Mouse (Mus musculus): ENCODE measurements around the gene Lrg1.
A peak's percentile ranks its signal among the peaks of the same experiment; 100 is the strongest.

Gene Lrg1

GRCm38 (mm10) chr17:56134463-56134971, 12.7 kb upstream of the Lrg1 start:
- DNase-seq = peak; percentile 72 to 83

DNA sequence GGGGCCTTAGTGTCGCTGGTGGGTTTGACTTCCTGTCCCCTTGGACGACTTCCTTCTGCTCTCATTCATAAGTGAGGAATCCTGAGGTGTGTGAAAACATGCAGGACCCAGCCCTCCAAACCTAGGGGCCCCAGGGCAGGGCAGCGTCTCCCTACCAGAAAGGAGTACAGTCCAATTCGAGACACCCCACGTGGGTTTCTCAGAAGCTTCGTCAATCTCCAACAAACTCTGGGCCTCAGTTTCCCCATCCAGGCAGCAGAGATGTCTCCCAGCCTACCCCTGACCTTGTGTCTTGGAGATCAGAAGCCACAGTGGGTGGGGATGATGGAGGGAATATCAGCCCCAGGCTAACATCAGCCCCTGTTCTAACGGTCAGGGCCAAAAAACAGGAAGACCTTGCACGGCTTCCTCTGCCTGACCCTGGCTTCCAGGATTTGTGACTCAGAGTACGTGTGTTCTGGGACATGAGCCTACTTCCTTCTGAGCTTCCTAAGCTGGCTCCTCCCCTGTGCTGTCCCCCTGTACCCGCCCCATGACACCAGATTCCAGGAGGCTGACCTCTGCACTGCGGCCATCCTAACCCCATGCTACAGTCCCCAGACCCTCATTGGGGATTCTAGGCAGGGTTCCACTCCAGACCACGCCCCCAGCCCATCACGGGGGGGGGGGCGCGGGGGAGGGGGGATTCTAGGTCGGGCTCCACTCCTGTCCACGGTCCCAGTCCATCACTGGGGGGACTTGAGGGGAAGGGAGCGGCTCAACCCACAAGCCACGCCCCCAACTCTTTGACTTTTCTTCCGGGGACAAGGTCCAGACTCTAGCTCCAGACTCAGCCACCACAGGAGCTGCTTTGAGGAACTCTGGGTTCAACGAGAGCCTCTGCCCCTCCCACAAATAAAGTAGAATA, 11.9 kb upstream of the Lrg1 start:
- no peak for DNase-seq

- peak; percentile 82 to 88 for DNase-seq
Measured at GRCm38 (mm10) chr17:56132661-56133060, 10.9 kb upstream of the Lrg1 start.

DNA sequence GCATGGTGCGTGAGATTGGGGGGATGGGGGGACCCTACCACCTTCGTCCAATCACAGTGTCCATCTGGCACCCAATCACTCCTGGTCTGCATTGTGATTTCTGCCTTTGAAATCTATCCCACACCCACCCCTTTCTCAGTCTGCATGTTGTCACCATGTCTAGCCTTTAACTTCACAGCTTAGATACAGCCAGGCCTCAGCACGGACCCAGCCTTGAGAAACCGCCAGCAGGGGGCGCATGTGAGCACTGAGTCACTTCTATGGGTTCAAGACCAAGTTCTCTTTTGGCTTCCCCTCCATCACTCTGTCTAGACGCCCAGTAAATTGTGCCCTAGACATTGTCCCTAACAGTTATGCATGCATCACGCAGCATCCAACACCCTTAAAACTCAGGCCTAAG, 10.0 kb upstream of the Lrg1 start:
- peak; percentile 83 to 91 for DNase-seq

DNA sequence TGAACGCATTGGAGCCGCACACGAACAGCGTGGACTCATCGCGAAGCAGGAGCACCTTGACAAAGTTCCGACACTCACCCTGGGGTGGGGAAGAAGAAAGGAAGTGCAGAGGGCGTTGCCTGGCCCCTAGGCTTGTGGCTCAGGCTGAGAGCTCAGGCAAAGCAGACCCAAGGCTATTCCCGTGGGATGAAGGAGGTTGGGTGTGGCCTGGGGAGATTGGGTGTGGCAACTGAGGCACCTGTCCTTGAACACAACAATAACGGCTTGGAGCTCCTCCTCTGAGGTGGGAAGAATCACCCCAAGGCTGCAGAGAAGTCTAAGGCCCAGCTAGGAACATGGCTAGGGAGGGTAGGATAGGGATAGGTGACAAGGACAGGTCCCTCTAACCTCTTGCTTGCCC, 9.3 kb upstream of the Lrg1 start:
- DNase-seq = no peak

GRCm38 (mm10) chr17:56128246-56128645, 6.4 kb upstream of the Lrg1 start:
- no peak for DNase-seq

DNA sequence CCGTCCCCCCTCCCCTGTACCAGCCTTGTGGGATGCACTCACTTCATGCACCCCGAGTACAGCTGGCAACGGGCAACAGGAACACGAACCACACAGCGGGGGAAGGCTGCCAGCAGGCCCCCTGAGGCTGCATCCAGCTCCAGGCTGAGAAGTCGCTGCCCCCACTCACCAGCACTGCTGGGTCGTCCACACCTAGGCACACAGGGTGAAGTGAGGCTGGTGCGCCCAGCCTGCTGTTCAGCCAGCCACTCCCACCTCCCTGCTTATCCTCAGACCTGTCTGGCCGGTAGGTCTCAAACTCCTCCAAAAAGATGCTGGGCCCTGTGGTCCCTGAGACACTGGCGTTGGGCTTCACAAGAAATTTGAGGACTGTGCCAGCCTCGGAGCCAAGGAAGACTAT, 4.4 kb upstream of the Lrg1 start:
- no peak for DNase-seq

GRCm38 (mm10) chr17:56125276-56125630, 3.5 kb upstream of the Lrg1 start:
- DNase-seq = no peak

DNA sequence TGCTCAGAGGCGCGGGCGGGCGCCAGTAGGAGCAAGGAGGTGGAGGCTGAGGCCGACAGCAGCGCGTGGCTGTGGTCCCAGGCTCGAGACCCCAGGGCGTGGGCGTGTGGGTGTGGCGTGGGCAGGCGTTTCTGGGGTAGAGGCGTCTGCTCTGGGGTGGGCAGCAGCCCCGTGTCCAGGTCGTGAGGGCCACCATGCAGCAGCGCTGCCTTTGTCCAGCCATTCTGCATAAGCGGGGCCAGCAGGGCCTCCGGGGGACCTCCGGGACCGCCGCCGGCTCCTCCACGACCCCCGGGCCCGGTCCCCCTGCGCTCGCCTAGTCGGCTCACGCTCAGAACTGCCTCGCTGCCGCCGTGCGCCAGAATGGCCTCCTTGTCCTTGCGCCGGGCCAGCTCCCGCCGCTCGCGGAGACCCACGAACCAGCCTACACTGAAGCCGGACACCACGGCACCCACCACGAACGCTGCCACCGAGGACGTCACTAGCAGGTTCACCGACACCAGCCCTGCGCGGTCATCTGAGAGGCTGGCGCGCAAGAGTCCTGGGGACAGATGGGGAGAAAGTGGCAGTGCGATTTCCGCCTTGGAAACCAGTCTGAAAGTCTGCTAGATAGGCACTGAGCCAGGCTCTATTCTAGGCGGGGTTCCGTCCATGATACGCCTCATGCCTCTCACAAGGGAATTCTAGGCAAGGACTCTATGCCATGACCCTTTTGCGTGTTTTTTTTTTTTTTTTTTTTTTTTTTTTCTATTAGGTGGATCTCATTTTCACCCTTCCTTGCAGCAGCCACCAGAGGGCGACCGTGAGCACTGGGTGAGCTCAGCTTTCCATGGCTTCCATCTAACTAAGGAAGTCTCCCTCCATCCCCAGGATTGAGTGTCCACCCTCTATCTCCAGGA, 2.8 kb upstream of the Lrg1 start:
- peak; percentile 71 to 86 for DNase-seq

DNA sequence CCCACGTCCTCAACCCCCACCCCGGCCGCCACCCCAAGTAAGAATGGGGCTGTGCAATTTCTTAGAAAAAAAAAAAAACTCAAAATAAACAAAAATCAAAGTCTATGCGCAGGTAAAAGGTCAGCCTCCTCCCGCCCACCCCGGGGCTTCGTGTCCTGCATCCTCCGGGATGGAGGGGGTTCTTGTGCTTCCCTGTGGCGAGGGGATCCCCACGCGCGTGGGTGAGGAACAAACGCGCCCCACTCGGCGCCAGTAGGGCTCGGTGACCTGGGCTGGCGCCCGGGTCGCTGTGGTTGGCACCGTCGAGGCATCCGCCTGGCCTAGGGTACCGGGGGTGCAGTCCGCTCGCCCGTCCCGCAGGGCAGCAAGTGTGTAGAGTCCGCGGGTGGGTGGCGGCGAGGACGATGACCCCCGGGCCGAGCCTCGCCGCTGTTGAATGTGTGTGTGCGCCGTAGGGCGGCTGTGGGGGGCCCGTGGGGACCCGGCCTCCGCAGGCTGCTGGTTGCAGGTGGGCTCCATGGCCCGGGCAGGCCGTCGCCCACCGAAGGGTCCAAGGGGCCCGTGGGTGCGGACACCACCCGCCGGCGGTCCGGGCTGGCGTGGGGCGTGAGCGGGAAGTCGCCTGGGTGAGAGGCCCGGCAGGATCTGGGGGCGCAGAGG, 2.0 kb upstream of the Lrg1 start:
- no peak for DNase-seq

DNA sequence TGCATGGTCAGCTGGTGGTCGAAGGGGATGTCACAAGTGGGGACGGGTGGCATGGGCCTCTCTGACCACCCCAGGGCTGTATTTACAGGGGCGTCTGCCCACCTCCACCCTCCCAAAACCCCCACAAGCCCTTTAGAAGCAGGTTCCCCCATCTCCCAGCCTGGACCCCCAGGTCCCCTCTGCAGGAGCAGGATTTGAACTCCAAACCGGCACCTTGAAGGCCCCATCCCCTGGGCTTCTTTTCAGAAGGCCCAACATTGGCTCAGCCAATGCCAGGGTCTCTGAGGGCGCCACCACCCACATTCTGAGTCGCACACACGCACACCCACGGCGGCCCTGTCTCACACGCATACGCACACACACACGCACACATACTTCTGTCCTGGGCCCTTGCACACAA, 1.4 kb upstream of the Lrg1 start:
- no peak for DNase-seq

DNA sequence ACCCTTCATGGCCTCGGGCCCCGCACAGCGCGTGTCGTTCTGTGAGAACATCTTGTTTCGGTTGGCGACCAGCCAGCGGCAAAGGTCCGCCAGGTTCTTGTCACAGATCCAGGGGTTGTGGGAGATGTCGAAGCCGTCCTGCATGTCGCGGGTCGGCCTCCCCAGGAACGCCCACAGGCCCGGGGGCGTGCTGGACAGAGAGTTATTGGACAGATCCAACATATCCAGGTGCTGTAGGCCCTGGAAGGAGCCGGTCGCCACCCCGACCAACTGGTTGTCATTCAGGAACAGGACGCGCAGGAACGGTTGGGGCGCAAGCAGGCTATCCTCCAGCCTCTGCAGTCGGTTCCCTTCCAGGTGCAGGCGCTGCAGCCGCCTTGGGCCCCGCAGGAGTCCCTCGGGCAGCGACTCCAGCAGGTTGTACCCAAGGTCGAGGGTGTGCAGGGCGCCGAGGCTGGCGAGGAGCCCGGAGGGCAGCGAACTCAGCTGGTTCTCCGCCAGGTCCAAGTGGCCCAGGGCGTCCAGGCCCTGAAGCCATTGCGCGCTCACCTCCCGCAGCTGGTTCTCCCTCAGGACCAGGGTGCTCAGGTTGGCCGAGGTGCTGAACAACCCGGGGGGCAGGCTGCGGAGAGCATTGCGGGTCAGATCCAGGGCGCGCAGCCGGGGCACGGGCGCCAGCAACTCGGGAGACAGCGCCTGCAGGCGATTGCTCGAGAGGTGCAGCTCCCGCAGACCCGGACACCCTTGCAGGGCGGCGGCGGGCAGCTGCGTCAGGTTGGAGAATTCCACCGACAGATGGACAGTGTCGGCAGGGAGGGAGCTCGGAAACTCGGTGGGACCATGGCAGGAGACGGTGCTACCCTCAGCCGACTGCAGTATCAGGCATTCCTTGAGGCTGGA, 1.6 kb downstream of the Lrg1 start:
- peak; percentile 59 to 69 for DNase-seq

DNA sequence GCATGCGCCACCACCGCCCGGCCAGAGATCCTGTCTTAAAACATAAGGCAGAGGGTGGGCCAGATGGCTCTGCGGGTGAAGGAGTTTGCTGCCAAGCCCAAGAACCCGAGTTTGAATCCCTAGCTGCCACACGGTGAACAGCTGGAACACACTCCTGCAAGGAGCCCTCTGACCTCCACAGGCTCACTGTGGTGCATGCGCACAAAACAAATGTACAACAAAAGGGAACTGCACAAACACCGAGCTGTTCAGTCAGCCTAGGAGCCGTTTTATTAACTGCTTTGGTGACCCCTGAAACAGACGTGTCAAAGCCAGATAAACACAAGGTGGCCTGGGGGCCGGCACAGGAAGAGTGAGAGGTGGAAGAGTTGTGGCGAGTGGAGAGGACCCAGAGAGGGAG, 2.4 kb downstream of the Lrg1 start:
- DNase-seq = no peak

- DNase-seq = peak; percentile 61 to 79
Measured at GRCm38 (mm10) chr17:56117251-56117710, 4.5 kb downstream of the Lrg1 start, which contains the start of gene Plin5. Gene Plin5, minus strand, starts transcription at chr17:56117596.

- no peak for DNase-seq
Measured at GRCm38 (mm10) chr17:56116193-56116592, 5.6 kb downstream of the Lrg1 start.

GRCm38 (mm10) chr17:56112743-56113142, 9.1 kb downstream of the Lrg1 start:
- no peak for DNase-seq

DNA sequence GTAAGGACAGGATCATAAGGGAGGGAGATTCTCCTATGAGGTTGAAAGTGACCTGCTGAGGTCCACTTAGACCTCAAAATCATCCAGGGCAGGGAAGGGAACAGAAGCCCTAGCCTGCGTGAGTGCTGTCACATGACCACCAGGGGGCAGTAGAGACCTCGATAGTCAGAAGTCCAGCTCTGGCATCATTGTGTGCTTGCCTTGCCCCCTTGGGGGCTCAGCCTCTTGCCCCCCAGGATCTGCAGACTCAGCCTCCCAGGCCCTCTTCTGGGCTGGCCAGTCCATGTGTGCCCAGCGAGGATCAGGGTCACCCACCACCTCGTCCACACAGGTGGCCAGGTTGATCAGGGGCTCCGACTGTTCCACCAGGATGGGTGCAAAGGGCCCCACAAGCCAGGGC, 9.9 kb downstream of the Lrg1 start:
- peak; percentile 79 to 89 for DNase-seq

DNA sequence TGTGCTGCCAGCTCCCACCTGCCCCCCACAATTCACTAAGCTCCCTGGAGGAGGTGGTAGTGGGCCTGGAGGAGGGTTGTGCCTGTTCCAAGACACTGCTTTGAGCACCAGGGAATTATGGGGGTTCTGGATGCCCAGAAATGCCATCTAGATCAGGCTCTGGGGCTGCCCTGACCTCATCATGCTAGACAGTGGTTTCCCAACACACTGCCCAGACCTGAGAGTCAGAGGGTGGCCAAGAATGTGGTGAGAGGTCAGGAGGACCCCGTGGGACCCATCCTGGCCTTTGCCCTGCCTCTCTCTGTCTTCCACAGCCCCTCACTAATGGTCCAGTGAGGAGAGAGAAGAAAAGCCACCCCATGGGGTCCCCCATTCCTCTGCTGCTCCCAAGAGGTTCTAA, 10.8 kb downstream of the Lrg1 start:
- no peak for DNase-seq

DNA sequence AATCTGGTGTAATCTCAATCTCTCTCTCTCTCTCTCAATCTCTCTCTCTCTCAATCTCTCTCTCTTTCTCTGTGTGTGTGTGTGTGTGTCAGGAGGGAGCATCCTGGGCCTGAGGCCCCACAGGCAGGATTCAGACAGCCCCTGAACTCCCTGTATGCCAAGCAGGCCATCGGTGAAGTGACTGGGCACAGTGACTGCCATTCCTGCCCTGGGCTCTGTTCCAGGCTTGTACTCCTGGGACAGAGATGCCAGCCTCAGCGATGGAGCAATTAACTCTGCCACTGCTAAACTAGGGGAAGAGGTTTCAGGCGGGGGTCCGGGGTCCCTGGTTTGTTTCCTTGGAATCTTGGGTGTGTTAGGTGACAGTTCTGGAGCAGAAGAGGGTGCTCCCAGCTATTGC, 11.2 kb downstream of the Lrg1 start:
- peak; percentile 63 to 73 for DNase-seq

GRCm38 (mm10) chr17:56109219-56110051, 12.4 kb downstream of the Lrg1 start, which contains the start of gene Plin4:
Gene Plin4, minus strand, starts transcription at chr17:56109803.
- no peak for DNase-seq

Measured in cerebellum, postnatal 14 days (tissue).